Mouse (Mus musculus) kidney, postnatal 0 days (tissue): ENCODE data around the gene Sh3pxd2a. TPM values are rescaled to one million over a fixed set of nuclear protein-coding genes. Genes with fewer than 3 reads are reported as not detected.
A peak's percentile ranks its signal among the peaks of the same experiment; 100 is the strongest.

ENCODE experiments used
- ATAC-seq: fragments of 200-750 bp; cut with Nextera tagmentation; replicated peaks from 2 replicates; pipeline ENCODE4 v1.8.0; 2017; ENCODE audit warnings: low read depth, moderate number of reproducible peaks, moderate TSS enrichment, moderate library complexity; ENCODE audit not compliant: low FRiP score
- DNase-seq: peaks from one replicate; pipeline ENCODE4 v3.0.0-alpha.2; 2016; ENCODE audit warnings: low spot score
- H3K27ac ChIP-seq: fragments of 300-500 bp; sonication (generic); 2 replicates; pipeline ENCODE4 v1.5.1; 2014; ENCODE audit warnings: mild to moderate bottlenecking
- H3K27me3 ChIP-seq: fragments of 300-500 bp; sonication (generic); 2 replicates; pipeline ENCODE4 v1.6.1; 2014; ENCODE audit warnings: low read length, mixed read lengths; ENCODE audit not compliant: insufficient read depth
- H3K36me3 ChIP-seq: fragments of 300-500 bp; sonication (generic); 2 replicates; pipeline ENCODE4 v1.6.1; 2014; ENCODE audit warnings: low read length, mixed read lengths; ENCODE audit not compliant: insufficient read depth
- H3K4me1 ChIP-seq: fragments of 300-500 bp; sonication (generic); replicated peaks from 2 replicates; pipeline ENCODE4 v1.6.1; 2014; ENCODE audit warnings: antibody characterized with exemption, low read length, mixed read lengths; ENCODE audit not compliant: insufficient read depth
- H3K4me2 ChIP-seq: fragments of 300-500 bp; sonication (generic); 2 replicates; pipeline ENCODE4 v1.6.1; 2014; ENCODE audit warnings: mild to moderate bottlenecking, low read length, moderate library complexity, mixed read lengths
- H3K4me3 ChIP-seq: fragments of 300-500 bp; sonication (generic); replicated peaks from 2 replicates; pipeline ENCODE4 v1.5.1; 2014; ENCODE audit warnings: low read depth, low read length
- H3K9ac ChIP-seq: fragments of 300-500 bp; sonication (generic); 2 replicates; pipeline ENCODE4 v1.6.1; 2014; ENCODE audit warnings: low read depth, low read length
- H3K9me3 ChIP-seq: fragments of 300-500 bp; sonication (generic); replicated peaks from 2 replicates; pipeline ENCODE4 v1.6.1; 2016; ENCODE audit warnings: low read length, inconsistent platforms, mixed read lengths
- CTCF ChIP-seq: IDR thresholded peaks from 2 replicates; pipeline ENCODE4 v1.5.1; 2016; ENCODE audit warnings: antibody characterized with exemption, low read depth, mild to moderate bottlenecking, moderate library complexity
- WGBS: fragments of 180-500 bp; shearing (Covaris S2); extraction: QIAGEN DNeasy Blood & Tissue Kit; methylation state at CpG from one replicate; pipeline ENCODE4 v1.1.7; 2014; 5-methylcytosine and 5-hydroxymethylcytosine counted together
- polyA plus RNA-seq: library from polyadenylated mRNA; unstranded; fragments of >200 nt; fragmentation: Nextera tagmentation; extraction: Ambion mirVana; gene quantifications from 2 replicates; pipeline ENCODE4 v1.2.1, GENCODE M21; 2015

The Sh3pxd2a gene
- polyA plus RNA-seq, 1 experiment from 2014 or later, result 4.1 TPM

GRCm38 (mm10) chr19:47371521-47371920 lies 92.7 kb downstream of the Sh3pxd2a start:
- TF ChIP-seq CTCF, result no peak
- Histone ChIP-seq H3K27ac (no peak overlapping the region), H3K27me3 (no peaks in the 10 kb centered on the region), H3K9ac (no peak overlapping the region), H3K4me2 (no peak overlapping the region), H3K4me3 (no peak overlapping the region), H3K4me1 (0 out of 2 replicates have a peak, but pooled peaks cover 3% of the 10 kb centered on the region), H3K9me3 (no peaks in the 10 kb centered on the region), H3K36me3 (no peaks in the 10 kb centered on the region)
- DNase-seq, result no peak
- ATAC-seq, result no peak
- 89% methylated on average over 11 of the region's 11 CpGs for WGBS

DNA sequence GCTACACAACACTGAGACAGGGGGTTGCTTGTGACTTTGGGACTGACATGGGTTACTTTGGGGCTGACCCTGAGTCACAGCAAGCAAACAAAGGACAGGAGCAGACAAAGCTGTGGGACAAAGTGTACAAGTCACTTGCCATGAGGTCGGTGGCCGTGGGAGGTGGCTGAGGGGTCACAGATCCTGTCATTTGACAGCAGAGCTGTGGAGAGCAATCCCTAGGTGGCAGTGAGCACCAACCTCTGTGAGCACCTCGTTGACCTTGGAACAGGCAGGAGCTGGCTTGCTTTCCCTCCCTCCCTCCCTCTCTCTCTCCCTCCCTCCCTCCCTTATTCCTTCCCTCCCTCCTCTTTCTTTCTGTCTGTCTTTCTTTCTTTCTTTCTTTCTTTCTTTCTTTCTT lies 95.2 kb downstream of the Sh3pxd2a start:
- H3K36me3 ChIP-seq, result no peaks in the 10 kb centered on the region
- no peak for TF ChIP-seq CTCF
- 39% methylated on average over 3 of the region's 3 CpGs for WGBS
- no peaks in the 10 kb centered on the region for H3K27me3 ChIP-seq
- DNase-seq (no peak), ATAC-seq (no peak)
- no peak overlapping the region for H3K9ac ChIP-seq
- H3K27ac ChIP-seq, result no peak overlapping the region
- no peak overlapping the region for H3K4me3 ChIP-seq
- no peak overlapping the region for H3K4me2 ChIP-seq
- H3K9me3 ChIP-seq, result no peaks in the 10 kb centered on the region
- H3K4me1 ChIP-seq, result 0 out of 2 replicates have a peak, but pooled peaks cover 3% of the 10 kb centered on the region

DNA sequence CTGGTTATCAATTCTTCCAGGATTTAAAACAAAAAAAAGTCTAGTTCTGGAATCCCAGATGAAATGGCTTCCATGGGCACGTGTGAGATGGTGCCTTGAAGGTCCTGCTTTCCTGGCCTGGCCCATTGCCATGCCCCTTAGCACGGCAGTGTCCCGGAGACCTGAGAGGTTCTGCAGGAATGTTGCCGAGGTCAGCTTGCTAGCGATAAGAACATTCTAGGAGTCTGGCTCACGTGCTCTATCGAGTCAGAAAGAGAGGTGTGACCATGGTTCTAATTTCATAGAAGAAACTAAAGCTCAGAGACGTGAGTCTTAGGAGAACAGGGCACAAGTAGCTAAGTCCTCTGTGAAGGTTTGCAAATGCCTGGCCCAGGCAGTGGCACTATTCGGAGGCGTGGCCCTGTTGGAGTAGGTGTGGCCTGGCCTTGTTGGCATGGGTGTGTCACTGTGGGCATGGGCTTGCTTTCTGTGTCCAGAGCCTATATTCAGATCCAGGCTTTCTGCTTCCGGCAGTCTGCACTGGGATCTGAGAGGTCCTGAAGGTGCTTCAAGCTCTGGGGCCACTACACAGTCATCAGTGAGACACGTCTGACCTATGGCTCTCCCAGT lies 96.8 kb downstream of the Sh3pxd2a start:
- DNase-seq, result no peak
- ATAC-seq, result no peak
- 78% methylated on average over 12 of the region's 12 CpGs for WGBS

GRCm38 (mm10) chr19:47366576-47366975 lies 97.6 kb downstream of the Sh3pxd2a start:
- Histone ChIP-seq H3K4me3 (no peak overlapping the region), H3K4me2 (no peak overlapping the region), H3K4me1 (0 out of 2 replicates have a peak, but pooled peaks cover 6% of the 10 kb centered on the region), H3K27ac (no peak overlapping the region), H3K9me3 (no peaks in the 10 kb centered on the region), H3K27me3 (no peaks in the 10 kb centered on the region), H3K36me3 (no peaks in the 10 kb centered on the region), H3K9ac (no peak overlapping the region)
- DNase-seq (no peak), ATAC-seq (no peak)
- 86% methylated on average over 8 of the region's 8 CpGs for WGBS
- TF ChIP-seq CTCF, result no peak

More for the DNA sequence above, 96.8 kb downstream of the Sh3pxd2a start:
- H3K4me1 ChIP-seq, result 0 out of 2 replicates have a peak, but pooled peaks cover 6% of the 10 kb centered on the region
- no peak overlapping the region for H3K4me2 ChIP-seq
- H3K9me3 ChIP-seq, result no peaks in the 10 kb centered on the region
- no peak for TF ChIP-seq CTCF
- no peaks in the 10 kb centered on the region for H3K36me3 ChIP-seq
- no peaks in the 10 kb centered on the region for H3K27me3 ChIP-seq
- H3K9ac ChIP-seq, result no peak overlapping the region
- H3K27ac ChIP-seq, result 0 out of 2 replicates have a peak overlapping the region, but pooled peaks have one; percentile 5
- no peak overlapping the region for H3K4me3 ChIP-seq

- Histone ChIP-seq H3K9ac (no peak overlapping the region), H3K4me2 (no peak overlapping the region), H3K9me3 (no peaks in the 10 kb centered on the region), H3K36me3 (no peaks in the 10 kb centered on the region), H3K27ac (no peak overlapping the region), H3K4me1 (peaks cover 11% of the 10 kb centered on the region; the same call in 1 of the 2 replicates), H3K27me3 (no peaks in the 10 kb centered on the region), H3K4me3 (no peak overlapping the region)
- 40% methylated on average over 9 of the region's 9 CpGs for WGBS
- no peak for ATAC-seq
- DNase-seq, result no peak
- no peak for TF ChIP-seq CTCF
Observed at GRCm38 (mm10) chr19:47363086-47363668, 101.0 kb downstream of the Sh3pxd2a start.

GRCm38 (mm10) chr19:47360921-47361320 lies 103.3 kb downstream of the Sh3pxd2a start:
- no peak overlapping the region for H3K9ac ChIP-seq
- no peak for ATAC-seq
- H3K36me3 ChIP-seq, result no peaks in the 10 kb centered on the region
- H3K9me3 ChIP-seq, result no peaks in the 10 kb centered on the region
- TF ChIP-seq CTCF, result peak; percentile 20; the same call in 1 of the 2 replicates
- H3K4me1 ChIP-seq, result peaks cover 11% of the 10 kb centered on the region; the same call in 1 of the 2 replicates
- no peak overlapping the region for H3K27ac ChIP-seq
- H3K4me3 ChIP-seq, result no peak overlapping the region
- no peak overlapping the region for H3K4me2 ChIP-seq
- no peak for DNase-seq
- WGBS, result 90% methylated on average over 3 of the region's 3 CpGs
- H3K27me3 ChIP-seq, result no peaks in the 10 kb centered on the region
